Mouse (Mus musculus) gastrocnemius, adult 2 months (tissue): ENCODE data around the gene Cap1. TPM values are rescaled to one million over a fixed set of nuclear protein-coding genes. Genes with fewer than 3 reads are reported as not detected.

Experiments
- DNase-seq: peaks from one replicate; pipeline ENCODE4 v3.0.0; 2022
- H3K27ac ChIP-seq: fragments of 200-600 bp; 2 replicates; pipeline ENCODE4 v1.8.1; 2022; ENCODE audit warnings: mild to moderate bottlenecking
- H3K4me3 ChIP-seq: fragments of 200-600 bp; 2 replicates; pipeline ENCODE4 v1.8.1; 2022; ENCODE audit warnings: mild to moderate bottlenecking, moderate library complexity
- CTCF ChIP-seq: fragments of 200-600 bp; IDR thresholded peaks from 2 replicates; pipeline ENCODE4 v1.8.1; 2022; ENCODE audit warnings: antibody characterized with exemption, mild to moderate bottlenecking, moderate library complexity
- intact Hi-C: fragments of 180-260 bp; cut with DNase I; formaldehyde crosslinking; loops from one replicate; pipeline ENCODE4 v1.15.1; 2025
- long read RNA-seq, 2 experiments: library from polyadenylated mRNA; stranded (forward); transcript quantifications; one replicate each; pipeline ENCODE4 v2.0.0; 2021
- total RNA-seq, 2 experiments: library from RNA; stranded (reverse); gene quantifications; 2 replicates each; pipeline ENCODE4 v1.2.3; 2021

Gene Cap1
- 10 to 100 TPM; 17.4 to 25.5 TPM for total RNA-seq
- long read RNA-seq, experiment 1, partial matches to known transcripts = 0 of 7 reads
- long read RNA-seq, experiment 1, other reads (novel, unspliced or antisense) = 1 of 7 reads
- long read RNA-seq, experiment 2, partial matches to known transcripts = 2 of 10 reads
- long read RNA-seq, experiment 2, other reads (novel, unspliced or antisense) = 3 of 10 reads

DNA sequence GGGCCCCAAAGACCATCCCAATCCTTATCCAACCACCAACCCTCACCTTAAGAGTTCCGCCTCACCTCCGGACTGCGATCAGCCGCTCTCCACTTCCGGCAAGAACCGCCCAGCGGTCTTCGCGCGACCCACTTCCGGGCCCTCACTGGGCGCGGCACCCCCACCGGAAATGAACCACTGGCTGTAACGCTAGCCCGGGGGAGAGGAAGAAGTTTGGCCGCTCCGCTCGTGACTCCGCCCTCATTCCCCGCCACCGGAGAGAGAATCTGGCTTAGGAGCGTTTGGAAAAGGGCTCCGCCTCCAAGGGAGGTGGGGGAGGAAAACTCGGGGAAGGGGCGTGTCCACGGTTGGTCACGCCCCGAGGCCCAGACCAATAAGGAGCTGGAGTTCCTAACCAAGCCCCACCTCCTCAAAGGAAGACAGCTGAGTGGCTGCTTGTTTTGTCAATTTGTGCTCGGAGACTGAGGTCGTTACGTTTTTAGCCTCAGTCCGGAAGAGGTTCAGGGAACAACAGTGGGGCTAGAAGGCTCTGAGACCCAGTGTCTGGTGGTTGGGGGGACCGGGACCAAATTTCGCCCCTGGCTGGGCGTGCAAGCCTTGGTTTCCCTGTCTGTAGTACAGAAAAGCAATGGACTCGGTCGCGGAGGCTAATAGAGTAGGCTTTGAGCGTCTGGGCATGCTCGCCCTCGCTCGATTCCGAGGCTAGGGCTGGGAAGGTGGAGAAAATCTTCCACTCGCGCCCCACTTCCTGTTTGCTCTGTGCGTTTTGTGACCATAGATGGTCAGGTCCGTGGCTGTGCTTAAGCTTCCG, at the start of gene Cap1:
TSS of gene Cap1 (minus strand) at position 289 of the 811 bp plus-strand sequence.
- Histone ChIP-seq H3K27ac (peak within 1 kb of the TSS; percentile 100), H3K4me3 (peak within 1 kb of the TSS; percentile 96)
- intact Hi-C loops = loop anchor here (2.0 kb wide), 1 partner anchor 1019 kb away; the partner anchor contains the start of gene Mycbp
- DNase-seq = peak; percentile 99
- no peak for TF ChIP-seq CTCF

DNA sequence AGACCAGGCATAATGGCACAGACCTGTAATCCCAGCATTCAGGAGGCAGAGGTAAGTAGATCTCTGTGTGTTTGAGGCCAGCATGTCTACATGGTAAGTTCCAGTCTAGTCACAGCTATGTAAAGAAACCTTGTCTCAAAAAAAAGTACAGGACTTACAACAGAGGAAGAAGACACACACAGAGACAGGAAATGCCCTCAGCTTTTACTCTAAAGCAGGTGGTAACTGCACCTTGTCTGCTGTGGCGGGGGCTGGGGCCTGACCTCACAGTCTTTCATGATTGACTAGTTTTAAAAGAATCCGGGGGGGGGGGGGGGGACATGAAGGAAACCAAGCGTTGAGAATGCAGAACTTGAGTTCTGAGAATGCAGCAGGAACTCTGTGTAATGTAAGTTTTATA, 48.0 kb upstream of the Cap1 start:
- intact Hi-C loops = no loop called here
- no peak for TF ChIP-seq CTCF
- Histone ChIP-seq H3K27ac (no peak overlapping the region), H3K4me3 (no peak overlapping the region)
- no peak for DNase-seq

DNA sequence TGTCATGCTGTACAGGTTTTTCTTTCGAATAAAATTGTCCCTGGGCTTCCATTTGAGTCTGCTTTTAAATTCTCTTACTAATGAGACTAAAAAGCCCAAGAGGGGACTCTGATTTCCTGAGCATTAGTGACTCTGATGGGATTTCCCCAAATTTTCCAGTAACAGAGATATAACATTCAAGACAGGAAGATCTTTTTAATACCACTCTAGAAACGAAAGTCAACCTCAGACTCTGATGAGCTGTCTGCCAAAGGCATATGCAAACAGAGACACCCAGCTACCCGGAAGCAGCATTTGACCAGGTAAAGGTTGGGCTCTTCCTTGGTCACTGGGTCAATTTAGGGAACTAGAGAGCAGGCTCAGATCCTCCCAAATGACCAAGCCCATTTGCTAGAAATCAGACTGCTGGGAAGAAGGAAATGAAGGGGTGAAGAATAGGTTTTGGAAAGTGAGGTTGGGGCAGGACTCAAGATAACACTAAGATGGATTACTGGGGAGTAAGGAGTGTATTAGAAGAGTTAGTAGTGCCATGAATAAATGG, 47.3 kb upstream of the Cap1 start:
- H3K27ac ChIP-seq = no peak overlapping the region
- H3K4me3 ChIP-seq = no peak overlapping the region
- DNase-seq = no peak
- intact Hi-C loops = no loop called here
- no peak for TF ChIP-seq CTCF

DNA sequence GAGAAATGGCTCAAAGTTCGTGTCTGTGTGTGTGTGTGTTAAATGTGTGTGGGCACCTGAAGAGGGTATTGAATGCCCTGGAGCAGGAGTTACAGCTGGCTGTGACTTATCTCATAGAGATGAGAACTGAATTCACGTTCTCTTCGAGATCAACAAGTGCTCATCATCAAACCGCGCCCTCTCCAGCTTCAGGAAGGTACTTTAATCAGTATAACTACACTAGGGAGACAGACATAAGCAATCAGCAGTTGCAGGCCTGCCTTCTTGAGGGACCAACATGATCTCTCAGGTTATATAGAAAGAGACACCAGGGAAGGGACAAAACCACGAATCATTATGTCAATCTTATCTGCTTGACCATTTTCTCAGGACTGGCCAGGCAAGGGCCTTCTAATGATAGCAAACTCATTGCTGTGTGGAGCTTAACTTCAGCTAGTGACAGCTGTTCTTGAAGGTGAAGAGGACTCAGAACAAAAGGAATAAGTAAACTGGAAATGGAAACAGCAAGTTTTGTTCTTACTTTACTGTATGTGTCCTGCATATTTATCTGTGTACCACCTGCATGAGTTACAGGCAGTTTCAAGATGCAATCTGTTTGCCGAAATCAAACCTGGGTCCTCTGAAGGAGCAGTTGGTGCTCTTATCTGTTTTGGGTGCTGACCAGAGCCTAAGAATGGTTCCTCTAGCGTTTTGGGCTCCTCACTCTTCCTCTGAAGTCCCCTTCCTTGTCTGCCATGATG, 46.6 kb upstream of the Cap1 start:
- no peak overlapping the region for H3K4me3 ChIP-seq
- TF ChIP-seq CTCF = no peak
- DNase-seq = no peak
- intact Hi-C loops = no loop called here
- no peak overlapping the region for H3K27ac ChIP-seq

DNA sequence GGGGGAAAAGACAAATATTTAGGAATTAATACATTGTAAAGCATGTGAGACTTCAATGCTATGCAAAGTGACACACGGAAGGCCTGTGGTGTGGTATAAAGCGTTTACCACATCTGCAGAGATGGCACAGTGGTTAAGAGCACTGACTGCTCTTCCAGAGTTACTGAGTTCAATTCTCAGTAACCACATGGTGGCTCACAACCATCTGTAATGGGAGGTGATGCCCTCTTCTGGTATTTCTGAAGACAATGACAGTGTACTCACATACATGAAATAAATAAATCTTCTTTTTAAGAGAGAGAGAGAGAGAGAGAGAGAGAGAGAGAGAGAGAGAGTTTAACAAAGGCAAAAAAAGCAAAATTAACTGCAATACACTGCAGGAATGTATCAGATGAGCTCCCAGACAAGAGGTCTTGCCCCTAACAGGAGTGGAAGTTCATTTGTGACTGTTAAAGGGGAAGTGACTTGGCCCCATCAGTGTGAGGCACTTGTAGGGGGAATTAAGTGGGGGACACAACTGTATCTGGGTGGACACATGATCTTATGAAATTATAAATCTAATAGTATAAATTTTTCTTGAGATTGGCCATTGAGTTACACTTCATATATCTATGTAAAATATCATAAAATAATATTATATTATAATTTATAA, 45.2 kb upstream of the Cap1 start:
- H3K4me3 ChIP-seq = no peak overlapping the region
- no peak for DNase-seq
- H3K27ac ChIP-seq = no peak overlapping the region
- intact Hi-C loops = no loop called here
- no peak for TF ChIP-seq CTCF

DNA sequence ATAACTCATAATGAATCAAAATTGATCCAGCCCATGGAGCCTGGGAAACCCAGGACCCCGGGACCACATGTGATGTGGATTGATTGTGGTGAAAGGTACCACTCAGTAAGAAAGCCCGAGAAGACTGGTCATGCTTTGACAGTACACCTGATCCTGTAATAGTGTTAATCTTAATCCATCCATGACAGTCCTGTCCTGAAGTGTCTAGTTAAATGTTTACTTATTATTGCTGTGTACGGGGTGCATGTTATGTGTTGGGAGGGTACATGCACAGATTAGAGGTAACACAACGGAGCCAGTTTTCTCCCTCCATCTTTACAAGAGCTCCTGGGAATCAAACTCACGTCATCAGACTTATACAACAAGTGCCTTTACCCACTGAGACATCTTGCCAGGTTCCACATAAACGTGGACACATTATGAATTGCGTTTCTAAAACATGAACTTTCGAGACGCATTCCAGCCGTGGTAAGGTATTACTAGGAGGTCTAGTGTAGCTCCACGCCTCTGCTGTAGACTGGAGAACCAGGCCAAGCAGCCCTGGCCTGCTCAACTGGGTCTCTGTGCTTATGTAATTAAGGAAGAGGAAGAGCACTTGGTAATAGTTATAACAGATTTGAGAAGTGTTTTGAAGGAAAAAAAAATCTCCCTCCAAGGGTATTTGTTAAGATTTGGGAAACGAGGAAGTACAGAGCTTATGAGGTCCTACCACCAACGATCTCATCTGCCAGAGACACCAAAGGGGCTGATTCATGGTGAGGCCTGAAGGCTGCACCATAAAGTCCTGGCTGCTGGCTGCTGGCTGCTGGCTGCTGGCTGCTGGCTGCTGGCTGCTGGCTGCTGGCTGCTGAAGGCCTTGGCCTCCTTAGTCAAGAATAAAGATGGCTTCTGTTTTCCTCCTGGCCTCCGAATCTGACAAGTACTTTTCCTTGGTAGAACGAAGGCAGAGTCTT, 37.8 kb upstream of the Cap1 start:
- Histone ChIP-seq H3K27ac (peak overlapping the region; percentile 56), H3K4me3 (no peak overlapping the region)
- DNase-seq = peak; percentile 53
- TF ChIP-seq CTCF = no peak
- intact Hi-C loops = no loop called here

DNA sequence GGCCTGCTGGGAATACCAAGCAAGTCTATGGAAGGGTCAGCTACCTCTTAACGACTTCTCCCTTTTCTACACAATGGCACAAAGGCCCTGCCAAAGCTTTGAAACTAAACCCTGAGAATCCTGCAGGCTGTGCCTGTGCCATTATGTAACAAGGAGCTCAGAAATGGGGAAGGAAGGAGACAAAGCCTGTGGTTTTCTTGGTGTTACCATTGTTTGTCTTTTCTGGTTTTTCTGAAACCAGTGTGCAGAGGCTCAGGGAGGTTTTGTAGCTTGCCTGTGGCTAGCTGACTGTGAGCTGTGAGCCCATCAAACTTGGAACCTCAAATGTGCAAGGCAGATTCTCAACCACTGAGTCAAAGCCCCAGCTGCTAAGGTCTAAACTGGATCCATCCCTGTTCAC, 37.0 kb upstream of the Cap1 start:
- no peak overlapping the region for H3K4me3 ChIP-seq
- intact Hi-C loops = no loop called here
- TF ChIP-seq CTCF = no peak
- H3K27ac ChIP-seq = no peak overlapping the region
- DNase-seq = no peak

DNA sequence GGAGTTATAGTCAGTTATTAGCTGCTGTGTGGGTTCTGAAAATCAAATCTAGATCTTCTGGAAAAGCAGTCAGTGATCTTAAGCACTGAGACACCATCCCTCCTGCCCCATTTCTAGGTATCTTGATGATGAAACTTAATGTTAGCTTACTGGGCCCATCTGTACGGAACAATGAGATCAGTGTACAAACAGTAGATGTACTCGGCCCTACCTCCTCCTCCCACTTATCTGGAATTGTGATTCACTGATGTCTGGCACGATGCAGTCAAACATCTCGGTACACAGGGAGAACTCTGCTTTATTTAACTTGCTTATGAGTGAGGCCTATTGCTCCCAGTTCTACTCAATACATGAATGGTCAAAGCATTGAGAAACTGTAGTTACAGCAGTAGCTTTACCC, 30.1 kb upstream of the Cap1 start:
- DNase-seq = no peak
- H3K4me3 ChIP-seq = no peak overlapping the region
- TF ChIP-seq CTCF = no peak
- intact Hi-C loops = no loop called here
- H3K27ac ChIP-seq = no peak overlapping the region

DNA sequence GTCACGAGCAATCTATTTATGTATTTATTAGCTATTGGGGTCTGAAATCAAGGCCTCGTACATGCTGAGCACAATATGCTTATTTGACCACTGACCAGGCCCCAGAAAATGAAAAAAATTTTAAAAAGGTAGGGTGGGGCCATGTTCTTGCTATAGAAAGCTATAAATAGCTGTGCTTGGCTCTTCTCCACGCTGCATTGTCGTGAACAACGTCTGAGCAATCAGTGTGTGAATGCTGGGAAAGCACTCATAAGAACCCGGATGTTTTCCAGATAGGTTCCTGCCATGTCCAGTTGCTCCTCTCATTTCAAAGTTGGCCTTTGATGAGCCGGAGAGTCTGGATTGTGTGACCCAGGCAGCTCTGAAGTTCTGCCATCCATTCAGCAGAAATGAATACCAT, 28.3 kb upstream of the Cap1 start:
- Histone ChIP-seq H3K27ac (peak overlapping the region; percentile 40; the same call in 1 of the 2 replicates), H3K4me3 (no peak overlapping the region)
- no peak for TF ChIP-seq CTCF
- intact Hi-C loops = loop anchor here (5.0 kb wide), 2 partner anchors 73 to 168 kb away; no protein-coding TSS in a partner anchor
- DNase-seq = no peak

DNA sequence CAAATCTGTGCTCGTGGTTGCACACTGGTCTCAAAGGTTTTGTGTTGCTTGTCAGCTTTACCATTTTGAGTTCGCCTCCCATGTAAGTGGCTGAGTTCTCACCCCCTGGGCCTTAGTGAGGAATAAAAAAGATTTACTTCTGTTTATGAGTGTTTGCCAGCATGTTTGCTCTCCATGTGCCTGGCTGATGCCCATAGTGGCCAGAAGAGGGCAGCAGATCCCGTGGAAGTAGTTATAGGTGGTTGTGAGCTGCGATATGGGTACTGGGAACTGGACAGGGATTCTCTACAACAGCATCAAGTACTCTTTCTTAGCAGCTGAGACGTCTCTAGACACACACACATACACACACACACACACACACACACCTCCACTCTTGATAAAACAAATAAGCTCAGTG, 26.8 kb upstream of the Cap1 start:
- no peak overlapping the region for H3K27ac ChIP-seq
- no peak overlapping the region for H3K4me3 ChIP-seq
- intact Hi-C loops = loop anchor here (5.0 kb wide), 2 partner anchors 75 to 170 kb away; no protein-coding TSS in a partner anchor
- no peak for DNase-seq
- TF ChIP-seq CTCF = peak; percentile 51

DNA sequence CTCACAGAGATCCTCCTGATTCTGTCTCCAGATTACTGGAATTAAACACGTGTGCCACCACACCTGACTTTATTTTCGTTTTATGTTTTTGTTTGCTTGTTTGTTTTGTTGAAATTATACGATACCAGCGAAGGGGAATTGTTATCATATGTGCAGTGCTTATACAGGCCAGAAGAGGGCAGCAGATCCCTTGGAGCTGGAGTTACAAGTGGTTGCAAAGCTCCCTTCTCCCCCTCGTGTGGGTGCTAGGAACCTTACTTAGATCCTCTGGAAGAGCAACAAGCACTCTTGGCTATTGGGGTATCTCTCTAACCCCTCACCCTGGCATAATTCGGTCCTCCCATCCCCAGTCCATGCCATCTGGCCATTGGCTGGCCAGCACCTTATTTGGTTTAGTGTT, 24.7 kb upstream of the Cap1 start:
- intact Hi-C loops = loop anchor here (5.0 kb wide), 2 partner anchors 77 to 172 kb away; no protein-coding TSS in a partner anchor
- Histone ChIP-seq H3K27ac (no peak overlapping the region), H3K4me3 (no peak overlapping the region)
- DNase-seq = no peak
- TF ChIP-seq CTCF = peak; percentile 73
